ENCODE assay signal across 7 mouse cellular contexts in genomic region chr2:167672212-167672685, GRCm38 (mm10). TPM values are rescaled to one million over a fixed set of nuclear protein-coding genes. Genes with fewer than 3 reads are reported as not detected.
DNase-seq lines count a peak whose midpoint lies in the region; ATAC-seq lines count a peak whose summit lies in the region.

No protein-coding gene starts in this region.

- H3K9me3 ChIP-seq in neural tube, embryonic 11.5 days (ENCODE audit: control insufficient read depth, low read length) = no peaks in the 10 kb centered on the region
- H3K9me3 ChIP-seq in erythroblast, embryonic 14.5 days (ENCODE audit: control insufficient read depth, low read length) = no peaks in the 10 kb centered on the region; the same call in 1 of the 2 replicates
- no peaks in the 10 kb centered on the region for H3K9me3 ChIP-seq in neural tube, embryonic 14.5 days (ENCODE audit: control insufficient read depth, low read length)

- no peak overlapping the region for H3K4me3 ChIP-seq in neural tube, embryonic 11.5 days (ENCODE audit: low read depth, low read length)
- peak overlapping the region; percentile 55 for H3K4me3 ChIP-seq in erythroblast, embryonic 14.5 days (replicated peaks)
- H3K4me3 ChIP-seq in neural tube, embryonic 14.5 days (ENCODE audit: low read depth, low read length) = no peak overlapping the region

- no peaks in the 10 kb centered on the region for H3K4me1 ChIP-seq in neural tube, embryonic 11.5 days (ENCODE audit: control insufficient read depth, insufficient read depth, low read length)
- H3K4me1 ChIP-seq in erythroblast, embryonic 14.5 days (ENCODE audit: control insufficient read depth) = peaks cover 48% of the 10 kb centered on the region
- H3K4me1 ChIP-seq in neural tube, embryonic 14.5 days (ENCODE audit: control insufficient read depth, insufficient read depth, low read length) = no peaks in the 10 kb centered on the region

- DNase-seq in neural tube, embryonic 11.5 days (ENCODE audit: low spot score) = peak; percentile 51
- DNase-seq in neural tube, embryonic 10.5 days (ENCODE audit: extremely low spot score, low spot score) = no peak
- DNase-seq in kidney, postnatal 14 days = peak; percentile 67
- DNase-seq in layer of hippocampus, adult 11-12 months (ENCODE audit: low spot score) = no peak
- no peak for DNase-seq in adrenal gland, adult 18-20 months (ENCODE audit: low spot score in 2 of 2)

- no peak overlapping the region for H3K4me2 ChIP-seq in neural tube, embryonic 11.5 days (ENCODE audit: low read depth)
- no peak overlapping the region for H3K4me2 ChIP-seq in neural tube, embryonic 14.5 days (ENCODE audit: low read depth, low read length)

- WGBS in neural tube, embryonic 11.5 days = 27% methylated on average over 13 of the region's 13 CpGs
- WGBS in neural tube, embryonic 14.5 days = 22% methylated on average over 13 of the region's 13 CpGs

- H3K9ac ChIP-seq in neural tube, embryonic 11.5 days (ENCODE audit: low read length) = no peak overlapping the region
- H3K9ac ChIP-seq in neural tube, embryonic 14.5 days (replicated peaks; ENCODE audit: low read depth, low read length) = no peak overlapping the region

- no peak; the same call in 1 of the 2 replicates for ATAC-seq in neural tube, embryonic 11.5 days (ENCODE audit: insufficient read depth, low FRiP score, low TSS enrichment)
- ATAC-seq in neural tube, embryonic 14.5 days (ENCODE audit: low read depth) = peak; percentile 74

- H3K36me3 ChIP-seq in neural tube, embryonic 11.5 days (ENCODE audit: control insufficient read depth, insufficient read depth, low read length) = no peaks in the 10 kb centered on the region
- no peaks in the 10 kb centered on the region for H3K36me3 ChIP-seq in erythroblast, embryonic 14.5 days (ENCODE audit: control insufficient read depth)
- no peaks in the 10 kb centered on the region for H3K36me3 ChIP-seq in neural tube, embryonic 14.5 days (ENCODE audit: control insufficient read depth, insufficient read depth, low read length)

- no peaks in the 10 kb centered on the region for H3K27me3 ChIP-seq in neural tube, embryonic 11.5 days (ENCODE audit: control insufficient read depth, insufficient read depth, low read length)
- peaks cover 9% of the 10 kb centered on the region for H3K27me3 ChIP-seq in erythroblast, embryonic 14.5 days (ENCODE audit: control insufficient read depth)
- H3K27me3 ChIP-seq in neural tube, embryonic 14.5 days (ENCODE audit: control insufficient read depth, insufficient read depth, low read length) = no peaks in the 10 kb centered on the region

- 0 out of 2 replicates have a peak overlapping the region, but pooled peaks have one; percentile 8 for H3K27ac ChIP-seq in neural tube, embryonic 11.5 days (ENCODE audit: low read depth, low read length)
- no peak overlapping the region for H3K27ac ChIP-seq in neural tube, embryonic 14.5 days (ENCODE audit: low read depth, low read length)

RNA-seq across cellular contexts. Expression of gene Gm20431, which starts 11.0 kb away (rescaled TPM):
- polyA plus RNA-seq in neural tube, embryonic 11.5 days (2014; fragmentation: Nextera tagmentation; extraction: Ambion mirVana) = 7.0 TPM in 1 of 2 replicates, not detected in the other
- polyA plus RNA-seq in erythroblast, embryonic 14.5 days (2012) = not detected in 2 replicates
- 10.7 and 12.5 TPM in 2 replicates for polyA plus RNA-seq in neural tube, embryonic 14.5 days (2014; fragmentation: Nextera tagmentation; extraction: Ambion mirVana)
- 10 to 100 TPM; 11.6 to 15.2 TPM for total RNA-seq in adrenal gland, adult 18-20 months (2021)

RNA-seq across cellular contexts. Expression of gene Cebpb, which starts 16.5 kb away (rescaled TPM):
- polyA plus RNA-seq in neural tube, embryonic 11.5 days (2014; fragmentation: Nextera tagmentation; extraction: Ambion mirVana) = 3.0 and 3.2 TPM in 2 replicates
- 4.3 and 4.7 TPM in 2 replicates for polyA plus RNA-seq in erythroblast, embryonic 14.5 days (2012)
- 1.1 and 1.3 TPM in 2 replicates for polyA plus RNA-seq in neural tube, embryonic 14.5 days (2014; fragmentation: Nextera tagmentation; extraction: Ambion mirVana)
- 100 to 1,000 TPM; 433 to 502 TPM for total RNA-seq in adrenal gland, adult 18-20 months (2021)

RNA-seq across cellular contexts. Expression of gene Tmem189, which starts 17.4 kb away (rescaled TPM):
- 40.4 and 40.9 TPM in 2 replicates for polyA plus RNA-seq in neural tube, embryonic 11.5 days (2014; fragmentation: Nextera tagmentation; extraction: Ambion mirVana)
- polyA plus RNA-seq in erythroblast, embryonic 14.5 days (2012) = 11.3 and 11.7 TPM in 2 replicates
- 35.1 and 35.9 TPM in 2 replicates for polyA plus RNA-seq in neural tube, embryonic 14.5 days (2014; fragmentation: Nextera tagmentation; extraction: Ambion mirVana)
- total RNA-seq in adrenal gland, adult 18-20 months (2021) = 10 to 100 TPM; 21.4 to 26.6 TPM

RNA-seq across cellular contexts. Expression of gene Ube2v1, which starts 40.4 kb away (rescaled TPM):
- polyA plus RNA-seq in neural tube, embryonic 11.5 days (2014; fragmentation: Nextera tagmentation; extraction: Ambion mirVana) = 291 and 297 TPM in 2 replicates
- polyA plus RNA-seq in erythroblast, embryonic 14.5 days (2012) = 34.4 and 42.6 TPM in 2 replicates
- polyA plus RNA-seq in neural tube, embryonic 14.5 days (2014; fragmentation: Nextera tagmentation; extraction: Ambion mirVana) = 291 and 304 TPM in 2 replicates
- total RNA-seq in adrenal gland, adult 18-20 months (2021) = 100 to 1,000 TPM; 184 to 195 TPM

Comparison
In these comparisons a context has a peak if more than half of its experiments do, and no peak if none do; other contexts are left out.
1. DNase-seq: peak in neural tube, embryonic 11.5 days (single experiment) and kidney, postnatal 14 days (single experiment); none in neural tube, embryonic 10.5 days (single experiment), layer of hippocampus, adult 11-12 months (single experiment) and adrenal gland, adult 18-20 months (0 of 2).